Mouse (Mus musculus): Measurements from ENCODE around the gene Utp20. TPM values are rescaled to one million over a fixed set of nuclear protein-coding genes. Genes with fewer than 3 reads are reported as not detected.
"Not testable (repeated sequence)": the region's sequence is repeated elsewhere in the genome, so short reads cannot be mapped to it uniquely, and the experiment has no call there.

Gene Utp20
- polyA plus RNA-seq, 2 experiments: 6.6 to 6.7 TPM

DNA sequence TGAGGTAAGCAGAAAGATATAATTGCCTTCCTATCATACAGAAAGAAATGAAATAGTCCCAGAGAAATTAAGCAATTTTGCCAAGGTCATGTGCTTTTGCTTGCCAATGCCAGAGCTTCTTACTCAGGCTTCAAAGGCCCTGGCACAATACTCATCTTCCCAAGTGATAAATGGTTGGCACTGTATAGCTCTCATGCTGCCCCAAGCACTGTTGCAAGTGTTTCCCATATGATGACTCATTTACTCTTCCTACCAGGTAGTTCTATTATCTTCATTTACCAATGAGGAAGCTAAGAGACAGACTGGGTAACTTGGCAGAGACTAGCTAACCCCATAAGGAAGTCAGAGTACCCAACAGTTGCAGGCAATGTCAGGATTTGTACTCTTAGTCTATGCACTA, 1.8 kb upstream of the Utp20 start:
- Histone ChIP-seq H3K4me3 (ENCODE audit: insufficient read depth in 1 of 2, low read depth in 2 of 2, low read length in 2 of 2) (no peak overlapping the region), H3K4me1 (replicated peaks; ENCODE audit: control insufficient read depth in 2 of 2, insufficient read depth in 2 of 2, low read length in 1 of 2) (peaks cover 6 to 7% of the 10 kb centered on the region in 2 experiments; a peak in 3 of 4 replicates), H3K27me3 (ENCODE audit: control insufficient read depth, insufficient read depth, low read length) (no peaks in the 10 kb centered on the region), H3K27ac (no peak overlapping the region), H3K36me3 (replicated peaks; ENCODE audit: control insufficient read depth, insufficient read depth, low read depth) (no peaks in the 10 kb centered on the region), H3K9me3 (ENCODE audit: control insufficient read depth, low read length) (no peaks in the 10 kb centered on the region), H3K9ac (replicated peaks) (no peak overlapping the region), H3K4me2 (ENCODE audit: low read depth) (no peak overlapping the region)
- TF ChIP-seq EP300 (IDR thresholded peaks at IDR 0.05; ENCODE audit: low read depth) (no peak), CTCF (IDR thresholded peaks at IDR 0.05; ENCODE audit: low read depth) (no peak)
- ATAC-seq (ENCODE audit: insufficient read depth) (no peak), DNase-seq (ENCODE audit: low read depth in 3 of 3, low spot score in 3 of 3) (no peak)

DNA sequence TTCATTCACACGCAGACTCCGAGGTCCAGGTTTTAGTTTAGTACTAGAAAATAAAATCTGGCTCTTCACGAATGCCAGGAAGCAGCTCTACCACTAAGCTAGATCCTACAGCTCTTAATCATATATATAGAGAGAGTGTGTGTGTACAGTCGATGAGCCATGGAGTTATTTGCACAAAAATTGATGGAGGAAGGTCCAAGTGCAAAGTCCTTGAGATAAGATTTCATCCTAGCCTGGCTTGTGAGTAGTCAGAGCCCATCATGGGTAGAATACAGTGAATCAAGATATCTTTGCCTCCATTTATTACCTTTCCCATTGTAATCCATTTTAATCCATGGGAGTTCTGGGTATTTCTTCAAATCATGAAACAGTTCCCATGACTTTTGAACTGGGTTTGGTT, 992 bp upstream of the Utp20 start:
- Histone ChIP-seq H3K4me2 (ENCODE audit: low read depth) (peak overlapping the region; percentile 77), H3K4me3 (ENCODE audit: insufficient read depth in 1 of 2, low read depth in 2 of 2, low read length in 2 of 2) (no peak overlapping the region), H3K4me1 (replicated peaks; ENCODE audit: control insufficient read depth in 2 of 2, insufficient read depth in 2 of 2, low read length in 1 of 2) (peaks cover 6 to 7% of the 10 kb centered on the region in 2 experiments; a peak in 3 of 4 replicates), H3K27ac (no peak overlapping the region), H3K27me3 (ENCODE audit: control insufficient read depth, insufficient read depth, low read length) (no peaks in the 10 kb centered on the region), H3K9me3 (ENCODE audit: control insufficient read depth, low read length) (no peaks in the 10 kb centered on the region), H3K9ac (replicated peaks) (no peak overlapping the region), H3K36me3 (replicated peaks; ENCODE audit: control insufficient read depth, insufficient read depth, low read depth) (no peaks in the 10 kb centered on the region)
- ATAC-seq (ENCODE audit: insufficient read depth): no peak
- TF ChIP-seq CTCF (IDR thresholded peaks at IDR 0.05; ENCODE audit: low read depth): no peak
- TF ChIP-seq EP300 (IDR thresholded peaks at IDR 0.05; ENCODE audit: low read depth): no peak
- WGBS (ENCODE audit: insufficient replicate concordance): 75% methylated on average over 4 of the region's 4 CpGs
- DNase-seq (ENCODE audit: low read depth in 3 of 3, low spot score in 3 of 3): no peak

DNA sequence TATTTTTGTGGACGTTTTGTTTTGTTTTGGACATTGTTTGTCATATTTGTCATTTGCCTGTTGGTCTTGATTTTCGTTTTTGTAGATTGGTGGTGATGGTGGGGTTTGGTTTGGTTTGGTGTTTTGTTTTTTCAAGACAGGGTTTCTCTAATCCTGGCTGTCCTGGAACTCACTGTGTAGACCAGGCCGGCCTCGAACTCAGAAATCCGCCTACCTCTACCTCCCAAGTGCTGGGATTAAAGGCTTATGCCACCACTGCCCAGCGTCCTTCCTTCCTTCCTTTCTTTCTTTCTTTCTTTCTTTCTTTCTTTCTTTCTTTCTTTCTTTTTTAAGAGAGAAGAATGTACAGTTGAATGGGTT, 323 bp upstream of the Utp20 start:
- Histone ChIP-seq H3K4me3 (ENCODE audit: insufficient read depth in 1 of 2, low read depth in 2 of 2, low read length in 2 of 2) (peak overlapping the region; percentile 66 to 83), H3K9ac (replicated peaks) (peak overlapping the region; percentile 53), H3K4me2 (ENCODE audit: low read depth) (peak overlapping the region; percentile 77)
- DNase-seq (ENCODE audit: low read depth in 3 of 3, low spot score in 3 of 3); H3K4me1 ChIP-seq (replicated peaks; ENCODE audit: control insufficient read depth in 2 of 2, insufficient read depth in 2 of 2, low read length in 1 of 2); ATAC-seq (ENCODE audit: insufficient read depth); H3K36me3 ChIP-seq (replicated peaks; ENCODE audit: control insufficient read depth, insufficient read depth, low read depth); H3K27ac ChIP-seq; H3K9me3 ChIP-seq (ENCODE audit: control insufficient read depth, low read length); H3K27me3 ChIP-seq (ENCODE audit: control insufficient read depth, insufficient read depth, low read length): not testable (repeated sequence)
- WGBS (ENCODE audit: insufficient replicate concordance): 4% methylated on average over 6 of the region's 6 CpGs

DNA sequence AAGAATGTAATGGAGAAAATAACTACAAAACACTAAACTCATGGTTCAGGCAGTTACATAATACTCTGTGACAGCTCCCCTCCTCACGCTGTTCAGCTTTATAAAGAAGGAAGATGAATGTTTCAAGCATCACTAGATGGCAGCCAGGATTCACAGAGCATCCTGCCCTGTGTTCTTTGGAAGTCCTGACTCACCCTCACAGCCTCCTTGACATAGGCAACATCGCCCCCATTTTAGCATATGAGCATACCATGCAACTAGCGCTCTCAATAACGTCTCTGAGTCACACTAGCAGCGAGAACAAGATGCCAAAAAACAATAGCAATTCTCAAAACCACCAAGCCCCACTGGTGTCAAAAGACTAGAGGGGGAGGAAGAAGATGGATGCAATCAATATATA, 9.3 kb downstream of the Utp20 start:
- Histone ChIP-seq H3K36me3 (replicated peaks; ENCODE audit: control insufficient read depth, insufficient read depth, low read depth) (peaks cover 25% of the 10 kb centered on the region), H3K9ac (replicated peaks) (no peak overlapping the region), H3K4me1 (replicated peaks; ENCODE audit: control insufficient read depth in 2 of 2, insufficient read depth in 2 of 2, low read length in 1 of 2) (no peaks in the 10 kb centered on the region), H3K27ac (no peak overlapping the region), H3K27me3 (ENCODE audit: control insufficient read depth, insufficient read depth, low read length) (no peaks in the 10 kb centered on the region), H3K4me3 (ENCODE audit: insufficient read depth in 1 of 2, low read depth in 2 of 2, low read length in 2 of 2) (no peak overlapping the region), H3K4me2 (ENCODE audit: low read depth) (no peak overlapping the region), H3K9me3 (ENCODE audit: control insufficient read depth, low read length) (no peaks in the 10 kb centered on the region)
- ATAC-seq (ENCODE audit: insufficient read depth): no peak
- whole genome bisulfite sequencing (ENCODE audit: insufficient replicate concordance): 86% methylated on average over 5 of the region's 5 CpGs
- no peak for TF ChIP-seq CTCF (IDR thresholded peaks at IDR 0.05; ENCODE audit: low read depth)
- TF ChIP-seq EP300 (IDR thresholded peaks at IDR 0.05; ENCODE audit: low read depth): no peak
- no peak for DNase-seq (ENCODE audit: low read depth in 3 of 3, low spot score in 3 of 3)

DNA sequence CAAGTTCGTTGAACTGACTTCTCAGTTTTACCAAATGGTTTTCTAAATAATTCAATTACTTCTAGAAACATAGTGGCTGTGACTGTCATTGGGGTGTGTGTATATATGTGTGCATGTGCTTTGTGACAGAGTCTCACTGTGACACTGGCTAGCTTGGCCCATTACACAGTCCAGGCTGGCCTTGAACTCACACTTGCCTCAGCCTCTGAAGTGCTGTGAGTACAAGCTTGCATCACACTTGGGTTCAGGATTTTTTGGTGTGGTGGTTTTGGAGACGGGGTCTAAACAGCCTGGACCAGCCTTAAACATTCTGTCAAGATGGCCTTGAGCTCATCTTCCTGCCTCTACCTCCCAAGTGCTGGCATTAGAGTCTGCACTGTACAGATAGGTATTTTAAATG, 11.3 kb downstream of the Utp20 start:
- Histone ChIP-seq H3K4me2 (ENCODE audit: low read depth) (no peak overlapping the region), H3K36me3 (replicated peaks; ENCODE audit: control insufficient read depth, insufficient read depth, low read depth) (peaks cover 21% of the 10 kb centered on the region), H3K27me3 (ENCODE audit: control insufficient read depth, insufficient read depth, low read length) (no peaks in the 10 kb centered on the region), H3K9ac (replicated peaks) (no peak overlapping the region), H3K27ac (no peak overlapping the region), H3K4me1 (replicated peaks; ENCODE audit: control insufficient read depth in 2 of 2, insufficient read depth in 2 of 2, low read length in 1 of 2) (no peaks in the 10 kb centered on the region), H3K9me3 (ENCODE audit: control insufficient read depth, low read length) (no peaks in the 10 kb centered on the region), H3K4me3 (ENCODE audit: insufficient read depth in 1 of 2, low read depth in 2 of 2, low read length in 2 of 2) (no peak overlapping the region)
- ATAC-seq (ENCODE audit: insufficient read depth) (no peak), DNase-seq (ENCODE audit: low read depth in 3 of 3, low spot score in 3 of 3) (no peak)
- no peak for TF ChIP-seq EP300 (IDR thresholded peaks at IDR 0.05; ENCODE audit: low read depth)
- TF ChIP-seq CTCF (IDR thresholded peaks at IDR 0.05; ENCODE audit: low read depth): no peak
- WGBS (ENCODE audit: insufficient replicate concordance): 67% methylated on average over 2 of the region's 2 CpGs

DNA sequence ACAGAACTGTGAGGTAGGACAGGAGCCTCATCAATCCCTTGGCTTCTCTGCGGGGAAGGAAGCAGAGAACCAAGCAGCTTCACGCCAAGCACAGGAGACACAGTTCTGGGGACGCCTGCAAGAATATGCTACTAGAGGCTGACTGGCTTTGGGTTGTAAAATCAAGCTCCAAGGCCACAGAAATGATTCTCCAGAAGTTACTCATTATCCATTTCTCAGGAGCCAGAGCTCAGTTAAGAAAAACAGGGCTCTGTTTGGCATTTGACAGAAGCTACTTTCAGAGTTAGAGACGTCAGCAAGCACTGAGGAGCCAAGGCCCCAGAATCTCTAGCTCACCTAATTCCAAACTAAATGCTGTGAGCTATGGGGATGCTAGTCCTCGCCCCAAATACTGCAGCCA, 14.9 kb downstream of the Utp20 start:
- no peak for DNase-seq (ENCODE audit: low read depth in 3 of 3, low spot score in 3 of 3)
- Histone ChIP-seq H3K36me3 (replicated peaks; ENCODE audit: control insufficient read depth, insufficient read depth, low read depth) (peaks cover 15% of the 10 kb centered on the region), H3K4me2 (ENCODE audit: low read depth) (no peak overlapping the region), H3K9ac (replicated peaks) (no peak overlapping the region), H3K4me1 (replicated peaks; ENCODE audit: control insufficient read depth in 2 of 2, insufficient read depth in 2 of 2, low read length in 1 of 2) (no peaks in the 10 kb centered on the region), H3K27ac (no peak overlapping the region), H3K4me3 (ENCODE audit: insufficient read depth in 1 of 2, low read depth in 2 of 2, low read length in 2 of 2) (no peak overlapping the region), H3K27me3 (ENCODE audit: control insufficient read depth, insufficient read depth, low read length) (no peaks in the 10 kb centered on the region), H3K9me3 (ENCODE audit: control insufficient read depth, low read length) (no peaks in the 10 kb centered on the region)
- TF ChIP-seq CTCF (IDR thresholded peaks at IDR 0.05; ENCODE audit: low read depth) (no peak), EP300 (IDR thresholded peaks at IDR 0.05; ENCODE audit: low read depth) (no peak)
- ATAC-seq (ENCODE audit: insufficient read depth): no peak
- 80% methylated on average over 5 of the region's 5 CpGs for WGBS (ENCODE audit: insufficient replicate concordance)
